Mouse (Mus musculus) heart, adult 9 months (tissue): ENCODE measurements around the gene Iqsec1.
A peak's percentile ranks its signal among the peaks of the same experiment; 100 is the strongest.

Experiments
- DNase-seq, 2 experiments: peaks; one replicate each; pipeline ENCODE4 v3.0.0; 2022; ENCODE audit warnings: low spot score in 2 of 2

The Iqsec1 gene

GRCm38 (mm10) chr6:90620791-90621583 is 367.5 kb downstream of the Iqsec1 start:
- DNase-seq: no peak

- DNase-seq: no peak
Observed at GRCm38 (mm10) chr6:90619936-90620335, 368.5 kb downstream of the Iqsec1 start.

GRCm38 (mm10) chr6:90618821-90619636 is 369.5 kb downstream of the Iqsec1 start:
- peak in 1 of 2 experiments; percentile 33 for DNase-seq

GRCm38 (mm10) chr6:90618274-90618673 is 370.2 kb downstream of the Iqsec1 start:
- DNase-seq: no peak

- DNase-seq: no peak
Observed at GRCm38 (mm10) chr6:90616481-90616880, 372.0 kb downstream of the Iqsec1 start.

- peak; percentile 58 to 77 for DNase-seq
Observed at GRCm38 (mm10) chr6:90615991-90616390, 372.5 kb downstream of the Iqsec1 start.

- no peak for DNase-seq
Observed at GRCm38 (mm10) chr6:90615362-90615761, 373.1 kb downstream of the Iqsec1 start.

GRCm38 (mm10) chr6:90613277-90613676 is 375.2 kb downstream of the Iqsec1 start:
- no peak for DNase-seq

- DNase-seq: no peak
Observed at GRCm38 (mm10) chr6:90610248-90610647, 378.2 kb downstream of the Iqsec1 start.

GRCm38 (mm10) chr6:90608186-90608585 is 380.3 kb downstream of the Iqsec1 start:
- DNase-seq: peak in 1 of 2 experiments; percentile 48

- DNase-seq: peak in 1 of 2 experiments; percentile 44
Observed at GRCm38 (mm10) chr6:90607196-90607595, 381.3 kb downstream of the Iqsec1 start.

GRCm38 (mm10) chr6:90606538-90606937 is 381.9 kb downstream of the Iqsec1 start:
- peak in 1 of 2 experiments; percentile 52 for DNase-seq
